Mouse (Mus musculus) intestine, embryonic 14.5 days (tissue): ENCODE measurements around the gene Afmid. TPM values are rescaled to one million over a fixed set of nuclear protein-coding genes. Genes with fewer than 3 reads are reported as not detected.

ENCODE experiments used
- polyA plus RNA-seq: library from polyadenylated mRNA; unstranded; fragments of >200 nt; fragmentation: Nextera tagmentation; extraction: Ambion mirVana; gene quantifications from 2 replicates; pipeline ENCODE4 v1.2.1, GENCODE M21; 2014

The Afmid gene
- polyA plus RNA-seq, 1 experiment from 2014 or later = 6.6 TPM

Other genes starting within 250 kb of the Afmid start
- 12.6 and 13.8 TPM in 2 replicates for gene Tnrc6c, start 171.6 kb upstream of the Afmid start, polyA plus RNA-seq
- 3.8 and 5.2 TPM in 2 replicates for gene Tmc8, start 43.8 kb upstream of the Afmid start, polyA plus RNA-seq
- 20.7 and 26.1 TPM in 2 replicates for gene Tmc6, start 43.7 kb upstream of the Afmid start, polyA plus RNA-seq
- gene 6030468B19Rik, start 28.3 kb upstream of the Afmid start, polyA plus RNA-seq = 0.28 TPM in 2 replicates
- 0.83 TPM in 1 of 2 replicates, not detected in the other for gene Gm20708, start 16.3 kb upstream of the Afmid start, polyA plus RNA-seq
- 145 TPM in 2 replicates for gene Syngr2, start 16.3 kb upstream of the Afmid start, polyA plus RNA-seq
- gene Tk1, start 168 bp downstream of the Afmid start, polyA plus RNA-seq = 159 and 163 TPM in 2 replicates
- gene Birc5, start 23.3 kb downstream of the Afmid start, polyA plus RNA-seq = 337 and 340 TPM in 2 replicates
- not detected in 2 replicates for gene Tmem235, start 34.8 kb downstream of the Afmid start, polyA plus RNA-seq
- 4.5 and 5.1 TPM in 2 replicates for gene Tha1, start 47.6 kb downstream of the Afmid start, polyA plus RNA-seq
- gene Socs3, start 144.1 kb downstream of the Afmid start, polyA plus RNA-seq = 8.1 and 8.7 TPM in 2 replicates
- 31.6 and 33.8 TPM in 2 replicates for gene Pgs1, start 160.4 kb downstream of the Afmid start, polyA plus RNA-seq